Mouse (Mus musculus) E14TG2a.4 (cell line): Measurements from ENCODE around the gene Cdh23.

Experiments
- H3K27me3 ChIP-seq: 2 replicates; pipeline ENCODE4 v1.6.1; 2014; ENCODE audit warnings: low read length, control low read depth; ENCODE audit not compliant: insufficient read depth
- H3K36me3 ChIP-seq: 2 replicates; pipeline ENCODE4 v1.6.1; 2014; ENCODE audit warnings: low read length, control low read depth; ENCODE audit not compliant: insufficient read depth
- H3K4me1 ChIP-seq: replicated peaks from 2 replicates; pipeline ENCODE4 v1.6.1; 2014; ENCODE audit warnings: low read depth, low read length, control low read depth
- H3K4me3 ChIP-seq: replicated peaks from 2 replicates; pipeline ENCODE4 v1.5.1; 2014; ENCODE audit warnings: mild to moderate bottlenecking, low read length
- H3K9me3 ChIP-seq: 2 replicates; pipeline ENCODE4 v1.6.1; 2014; ENCODE audit warnings: low read length, control low read depth
- CTCF ChIP-seq: conservative IDR thresholded peaks from 2 replicates; pipeline ENCODE4 v1.5.1; 2014; ENCODE audit warnings: low read length
- NANOG ChIP-seq: IDR thresholded peaks from 2 replicates; pipeline ENCODE4 v1.6.1; 2014; ENCODE audit warnings: borderline replicate concordance, low read length, mixed read lengths
- POU5F1 ChIP-seq: IDR thresholded peaks from 2 replicates; pipeline ENCODE4 v1.6.1; 2014; ENCODE audit warnings: low read length, borderline replicate concordance

The Cdh23 gene

GRCm38 (mm10) chr10:60290026-60290738 is 406.1 kb downstream of the Cdh23 start:
- TF ChIP-seq CTCF (no peak), NANOG (no peak), POU5F1 (no peak)
- no peaks in the 10 kb centered on the region for H3K9me3 ChIP-seq
- no peak overlapping the region for H3K4me3 ChIP-seq
- H3K27me3 ChIP-seq = peaks cover 3% of the 10 kb centered on the region
- peaks cover 58% of the 10 kb centered on the region for H3K4me1 ChIP-seq
- H3K36me3 ChIP-seq = peaks cover 59% of the 10 kb centered on the region

DNA sequence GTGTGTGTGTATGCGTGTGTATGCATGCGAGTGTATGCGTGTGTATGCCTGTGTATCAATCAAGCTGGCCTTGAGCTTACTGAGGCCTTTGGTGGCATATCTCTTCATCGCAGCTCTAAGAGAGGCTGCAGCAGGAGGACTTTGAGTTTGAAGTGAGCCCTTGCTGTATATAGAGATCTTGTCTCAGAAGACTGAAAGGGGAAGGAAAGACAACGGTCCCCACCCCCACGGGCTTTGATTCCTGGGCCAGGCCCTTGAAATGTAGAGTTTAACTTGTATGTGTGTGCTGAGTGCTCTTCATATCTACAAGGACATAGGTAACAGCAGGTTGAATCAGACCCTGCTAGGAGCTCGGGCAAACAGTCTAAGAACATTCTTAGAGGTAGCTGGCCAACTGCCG is 407.1 kb downstream of the Cdh23 start:
- Histone ChIP-seq H3K4me1 (peaks cover 62% of the 10 kb centered on the region), H3K27me3 (no peaks in the 10 kb centered on the region), H3K36me3 (peaks cover 51% of the 10 kb centered on the region), H3K4me3 (no peak overlapping the region), H3K9me3 (no peaks in the 10 kb centered on the region)
- TF ChIP-seq NANOG (no peak), POU5F1 (no peak), CTCF (no peak)

GRCm38 (mm10) chr10:60287726-60288125 is 408.6 kb downstream of the Cdh23 start:
- Histone ChIP-seq H3K4me1 (peaks cover 74% of the 10 kb centered on the region), H3K9me3 (no peaks in the 10 kb centered on the region), H3K27me3 (no peaks in the 10 kb centered on the region), H3K4me3 (no peak overlapping the region), H3K36me3 (peaks cover 40% of the 10 kb centered on the region)
- TF ChIP-seq POU5F1 = no peak
- no peak for TF ChIP-seq CTCF
- TF ChIP-seq NANOG = no peak

- TF ChIP-seq NANOG = no peak
- no peak for TF ChIP-seq POU5F1
- no peak for TF ChIP-seq CTCF
- Histone ChIP-seq H3K9me3 (no peaks in the 10 kb centered on the region), H3K36me3 (peaks cover 37% of the 10 kb centered on the region), H3K27me3 (no peaks in the 10 kb centered on the region), H3K4me1 (peaks cover 80% of the 10 kb centered on the region), H3K4me3 (no peak overlapping the region)
These were observed 409.1 kb downstream of the Cdh23 start for GRCm38 (mm10) chr10:60287161-60287560.

DNA sequence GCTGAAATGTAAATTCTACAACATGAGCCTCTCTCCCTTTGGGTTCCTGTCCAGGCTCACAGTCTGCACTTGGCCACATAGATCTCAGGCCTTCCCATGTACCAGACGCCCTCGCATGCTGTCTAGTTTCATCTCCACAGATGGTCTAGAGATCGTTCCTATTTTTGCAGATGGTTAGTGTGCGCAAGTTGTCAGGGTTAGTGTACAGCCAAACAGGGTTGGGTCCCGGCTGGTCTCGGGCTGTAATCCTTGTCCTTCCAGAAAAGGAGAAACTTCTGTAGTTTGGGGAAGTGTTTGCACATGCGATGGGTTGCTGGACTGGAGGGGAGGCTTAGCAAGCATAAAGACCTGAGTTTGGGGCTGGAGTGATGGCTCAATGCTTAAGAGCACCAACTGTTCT is 409.7 kb downstream of the Cdh23 start:
- H3K27me3 ChIP-seq = no peaks in the 10 kb centered on the region
- peaks cover 86% of the 10 kb centered on the region for H3K4me1 ChIP-seq
- TF ChIP-seq NANOG (no peak), CTCF (no peak), POU5F1 (no peak)

GRCm38 (mm10) chr10:60285676-60286372 is 410.5 kb downstream of the Cdh23 start:
- H3K27me3 ChIP-seq = no peaks in the 10 kb centered on the region
- no peaks in the 10 kb centered on the region for H3K9me3 ChIP-seq
- TF ChIP-seq CTCF = no peak
- no peak for TF ChIP-seq POU5F1
- no peak for TF ChIP-seq NANOG
- H3K4me3 ChIP-seq = no peak overlapping the region
- peaks cover 29% of the 10 kb centered on the region for H3K36me3 ChIP-seq
- peaks cover 86% of the 10 kb centered on the region for H3K4me1 ChIP-seq

More for the DNA sequence above, 409.7 kb downstream of the Cdh23 start:
- H3K9me3 ChIP-seq = no peaks in the 10 kb centered on the region
- H3K4me3 ChIP-seq = no peak overlapping the region
- H3K36me3 ChIP-seq = peaks cover 33% of the 10 kb centered on the region

DNA sequence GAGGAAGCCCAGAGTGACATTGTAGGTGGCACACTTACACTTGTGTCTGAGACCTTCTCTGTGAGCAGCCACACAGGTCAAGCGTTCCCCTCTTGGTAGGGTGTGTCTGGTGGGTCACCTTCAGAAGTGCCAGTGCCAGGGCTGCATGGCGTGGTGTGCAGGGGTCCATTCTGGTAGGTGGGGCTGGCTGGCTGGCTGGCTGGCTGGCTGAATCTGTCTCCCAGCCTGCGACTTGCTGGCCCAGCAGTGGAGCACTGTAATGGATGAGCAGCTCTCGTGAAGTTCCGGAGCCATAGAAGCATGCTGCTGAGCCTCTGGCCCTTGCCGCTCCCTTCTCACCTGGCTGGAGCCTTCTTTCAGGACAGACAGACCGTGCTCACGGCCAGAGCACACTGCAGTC is 411.1 kb downstream of the Cdh23 start:
- H3K4me1 ChIP-seq = peaks cover 87% of the 10 kb centered on the region
- H3K36me3 ChIP-seq = peaks cover 31% of the 10 kb centered on the region
- H3K4me3 ChIP-seq = no peak overlapping the region
- no peaks in the 10 kb centered on the region for H3K9me3 ChIP-seq
- TF ChIP-seq CTCF = no peak
- TF ChIP-seq POU5F1 = no peak
- no peak for TF ChIP-seq NANOG
- H3K27me3 ChIP-seq = no peaks in the 10 kb centered on the region

DNA sequence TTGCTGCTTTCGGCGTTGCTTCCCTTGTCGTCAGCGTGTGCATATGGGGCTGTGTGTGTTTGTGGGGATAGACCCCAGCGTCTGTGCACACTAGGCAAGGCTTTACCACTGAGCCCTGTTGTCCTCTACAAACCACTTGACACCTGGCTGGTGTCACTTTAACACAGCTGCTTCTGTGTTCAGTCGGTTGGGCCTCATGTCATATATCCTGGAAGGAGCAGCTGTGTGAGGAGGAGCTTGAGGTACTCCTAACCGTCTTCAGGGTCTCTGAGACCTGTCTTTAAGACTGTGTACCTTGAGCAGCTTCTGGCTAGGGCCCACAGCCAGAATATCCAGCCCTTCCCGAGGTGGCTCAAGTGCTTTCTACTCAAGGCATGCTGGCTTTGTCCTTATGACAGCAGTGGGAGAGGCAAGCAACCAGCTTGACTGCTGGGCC is 411.6 kb downstream of the Cdh23 start:
- no peaks in the 10 kb centered on the region for H3K27me3 ChIP-seq
- TF ChIP-seq POU5F1 = no peak
- TF ChIP-seq NANOG = no peak
- no peak for TF ChIP-seq CTCF
- no peaks in the 10 kb centered on the region for H3K9me3 ChIP-seq
- peaks cover 87% of the 10 kb centered on the region for H3K4me1 ChIP-seq
- no peak overlapping the region for H3K4me3 ChIP-seq
- H3K36me3 ChIP-seq = peaks cover 36% of the 10 kb centered on the region

DNA sequence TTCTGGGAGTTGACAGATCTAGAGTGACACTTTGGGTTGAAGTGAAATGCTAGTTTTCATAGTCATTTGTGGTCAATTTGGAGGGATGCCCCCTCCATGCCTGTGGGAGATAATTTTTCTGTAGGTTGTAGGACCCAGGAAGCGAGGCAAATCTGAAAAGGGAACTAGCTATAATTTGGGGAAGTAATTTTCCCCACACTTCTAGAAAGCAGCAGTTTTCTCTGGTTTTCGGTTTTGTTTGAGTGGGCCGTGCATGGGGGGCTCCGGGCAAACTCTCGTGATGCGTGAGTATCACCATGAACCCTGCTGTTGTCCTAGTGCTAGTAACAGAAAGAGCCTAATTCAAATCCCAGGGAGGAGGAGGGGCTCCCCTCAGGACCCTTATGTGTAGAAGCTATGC is 412.0 kb downstream of the Cdh23 start:
- H3K36me3 ChIP-seq = peaks cover 38% of the 10 kb centered on the region
- no peaks in the 10 kb centered on the region for H3K27me3 ChIP-seq
- no peak overlapping the region for H3K4me3 ChIP-seq
- H3K9me3 ChIP-seq = no peaks in the 10 kb centered on the region
- H3K4me1 ChIP-seq = peaks cover 87% of the 10 kb centered on the region
- TF ChIP-seq CTCF = no peak
- no peak for TF ChIP-seq POU5F1
- TF ChIP-seq NANOG = no peak
